Mouse (Mus musculus): Measurements from ENCODE around the gene Igfn1.

The Igfn1 gene

GRCm38 (mm10) chr1:136006292-136006748 is at the start of gene Igfn1:
Igfn1 (minus strand) TSS chr1:136006342.
- DNase-seq, result no peak

DNA sequence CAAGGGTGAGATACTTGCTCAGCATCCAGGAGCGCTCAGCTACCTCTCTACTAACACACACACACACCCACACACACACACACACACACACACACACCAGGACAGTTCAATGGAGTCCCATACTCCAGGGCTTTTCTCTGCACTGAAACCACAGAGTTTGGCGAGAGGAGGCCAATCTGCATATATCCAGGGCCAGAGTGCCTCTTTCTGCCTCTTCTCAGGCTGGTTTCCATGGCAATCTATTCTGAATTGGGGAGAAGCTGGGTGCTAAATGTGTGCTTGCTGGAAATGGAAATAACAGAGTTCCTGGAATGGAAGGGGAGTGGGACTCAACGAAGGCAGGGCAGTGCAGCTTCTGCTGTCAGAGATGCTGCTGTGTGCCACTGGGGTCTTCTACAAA is 49.6 kb upstream of the Igfn1 start:
- no peak for DNase-seq

DNA sequence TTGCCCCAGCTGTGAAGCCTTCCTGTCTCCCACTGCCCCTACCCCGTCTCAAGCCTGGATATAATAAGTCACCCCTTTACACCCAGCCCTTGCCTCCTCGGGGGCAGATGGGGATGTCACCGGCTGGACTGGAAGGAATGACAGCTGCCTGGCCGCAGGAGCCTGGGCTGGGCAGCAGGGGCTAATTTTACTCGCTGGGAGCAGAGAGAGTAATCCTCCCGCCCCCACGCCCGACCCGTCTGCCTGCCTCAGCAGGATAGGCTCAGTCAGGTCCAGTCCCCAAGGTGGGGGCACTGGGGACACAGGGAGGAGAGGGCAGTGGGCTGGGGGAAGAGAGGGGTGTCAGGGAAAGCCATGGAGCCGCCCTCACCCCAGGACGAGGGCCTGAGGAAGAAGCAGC is 46.4 kb upstream of the Igfn1 start, which contains the start of gene Cacna1s:
Gene Cacna1s (plus strand): TSS at position 204 of the 400 bp plus-strand sequence.
- DNase-seq, result no peak

DNA sequence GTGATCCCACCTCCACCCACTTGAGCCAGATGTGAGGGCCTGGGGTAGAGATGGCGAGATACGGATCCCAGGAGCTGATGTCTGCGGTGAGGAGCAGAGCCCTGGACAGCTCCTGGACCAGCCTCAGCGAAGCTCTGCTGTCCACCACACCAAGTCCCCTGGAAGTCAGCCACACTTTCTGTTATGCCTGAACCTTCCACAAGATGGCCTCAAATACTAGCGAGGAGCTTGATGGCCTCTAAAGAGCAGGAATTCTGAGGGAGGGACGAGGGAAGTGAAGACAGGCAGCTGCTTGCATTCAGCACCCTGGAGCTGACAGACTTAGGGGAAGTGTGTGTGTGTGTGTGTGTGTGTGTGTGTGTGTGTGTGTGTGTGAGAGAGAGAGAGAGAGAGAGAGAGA is 45.3 kb upstream of the Igfn1 start:
- peak; percentile 70 to 76 for DNase-seq

GRCm38 (mm10) chr1:136051013-136051315 is 44.8 kb upstream of the Igfn1 start:
- DNase-seq, result no peak

GRCm38 (mm10) chr1:136050312-136051012 is 44.3 kb upstream of the Igfn1 start, which contains the start of gene Ascl5:
Ascl5 (plus strand) TSS chr1:136050804.
- no peak for DNase-seq

DNA sequence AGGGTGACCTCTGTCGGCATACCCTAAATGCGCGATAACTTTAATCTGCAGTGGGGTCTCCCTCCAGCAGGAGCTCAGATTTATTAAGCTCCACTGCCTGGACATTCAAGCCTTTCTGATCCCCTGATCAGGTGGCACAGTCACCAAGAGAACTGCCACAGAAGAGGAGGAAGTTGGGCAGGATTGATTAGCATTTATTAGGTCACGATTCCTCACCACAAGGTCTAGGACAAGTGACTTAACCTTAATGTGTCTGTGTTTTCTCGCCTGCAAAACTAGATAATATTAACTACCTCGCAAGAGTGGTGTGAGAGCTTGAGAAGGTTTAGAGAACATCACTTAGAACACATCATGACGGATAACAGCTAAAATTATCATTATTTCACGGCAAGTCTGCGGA is 41.8 kb upstream of the Igfn1 start:
- no peak for DNase-seq

GRCm38 (mm10) chr1:136047432-136047831 is 41.3 kb upstream of the Igfn1 start:
- DNase-seq, result no peak

DNA sequence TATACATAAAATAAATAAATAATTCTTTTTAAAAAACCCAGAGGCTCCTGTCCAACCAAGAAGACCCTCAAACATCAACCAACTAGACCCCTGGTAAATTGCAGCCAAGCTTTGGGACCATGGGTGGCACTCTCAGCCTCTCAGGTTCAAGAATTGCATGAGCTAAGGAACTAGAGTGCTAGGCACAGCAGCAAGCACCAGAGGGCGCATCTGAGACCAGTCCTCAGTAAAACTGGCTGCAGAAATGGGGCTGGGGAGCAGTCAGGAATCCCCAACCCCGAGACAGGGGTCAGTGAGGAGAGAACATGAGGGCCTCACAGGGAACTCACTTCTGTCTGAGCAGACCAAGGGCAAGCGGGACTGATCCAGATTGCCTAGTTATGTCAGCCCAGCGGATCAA is 39.6 kb upstream of the Igfn1 start:
- peak; percentile 13 to 53 for DNase-seq

DNA sequence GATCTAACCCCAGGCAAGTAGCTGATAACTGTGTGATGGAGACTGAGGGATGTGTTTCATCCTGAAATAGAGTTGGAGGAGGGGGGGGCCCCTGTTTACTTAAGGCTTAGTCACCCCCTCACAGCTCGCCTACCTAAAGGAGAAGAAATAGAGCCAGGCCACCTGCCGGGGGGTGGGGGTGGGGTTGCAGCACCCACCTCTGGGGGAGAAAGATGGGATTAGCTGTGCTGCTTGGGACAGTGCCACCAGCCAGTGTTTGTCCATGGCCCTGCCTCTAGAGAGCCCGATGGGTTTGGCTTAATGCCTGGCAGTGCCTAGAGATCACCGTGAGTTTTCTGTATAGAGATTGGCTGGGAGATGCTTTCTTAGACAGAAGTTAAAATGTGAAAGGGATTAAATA is 34.7 kb upstream of the Igfn1 start:
- no peak for DNase-seq

DNA sequence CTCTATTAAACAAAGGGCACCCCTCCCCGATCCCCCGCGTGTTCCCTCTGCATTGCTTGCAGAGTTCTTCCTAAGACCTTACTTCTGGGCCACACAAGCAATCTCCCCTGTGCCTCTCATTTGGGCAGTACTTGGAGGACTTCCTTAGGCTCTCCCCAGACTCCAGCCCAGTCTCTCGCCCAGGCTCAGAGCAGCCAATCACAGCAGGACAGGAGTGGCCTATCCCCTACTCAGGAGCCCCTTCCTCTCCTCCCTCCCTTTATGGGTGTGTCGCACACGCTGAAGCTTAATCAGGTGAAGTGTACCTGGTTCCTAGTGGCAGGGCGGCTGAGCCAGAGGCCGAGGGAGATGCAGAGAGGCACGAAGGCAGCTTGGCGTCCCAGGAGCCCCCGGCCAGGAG is 34.3 kb upstream of the Igfn1 start:
- no peak for DNase-seq

DNA sequence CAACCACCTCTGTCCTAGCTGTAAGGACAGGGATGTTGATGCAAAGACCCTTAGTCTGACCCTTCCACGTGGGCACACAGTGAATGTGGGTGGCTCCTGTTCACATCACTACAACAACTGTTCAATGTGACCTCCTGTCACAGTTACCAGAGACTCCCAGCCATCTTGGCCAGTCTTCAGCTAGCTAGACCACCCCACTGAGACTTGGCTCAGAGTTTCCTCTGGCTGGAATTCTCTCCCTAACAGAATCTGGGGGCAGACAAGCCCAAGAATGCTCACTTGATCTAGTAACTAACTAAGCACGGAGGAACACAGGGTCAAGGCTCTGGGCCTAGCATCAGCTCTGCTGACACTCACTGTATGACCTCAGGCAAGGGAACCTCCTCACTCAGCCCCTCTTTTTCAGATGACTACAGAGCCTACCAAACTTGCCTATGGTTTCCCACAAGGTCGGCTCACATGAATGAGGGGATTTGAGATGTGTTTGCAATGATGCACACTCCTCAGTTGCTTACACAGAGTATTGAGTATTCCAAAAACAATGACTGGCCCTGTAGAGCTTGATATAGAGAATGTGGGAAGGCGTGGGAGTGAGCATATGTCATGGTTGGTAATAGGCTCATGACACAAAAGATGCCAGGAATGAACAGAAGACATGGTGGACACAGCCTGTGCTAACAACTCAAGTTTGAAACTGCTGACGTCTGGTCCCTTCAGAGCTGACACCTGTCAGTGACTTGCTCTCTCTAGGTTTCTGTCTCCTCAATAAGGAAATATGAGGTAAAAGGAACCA is 32.8 kb upstream of the Igfn1 start:
- DNase-seq, result no peak

DNA sequence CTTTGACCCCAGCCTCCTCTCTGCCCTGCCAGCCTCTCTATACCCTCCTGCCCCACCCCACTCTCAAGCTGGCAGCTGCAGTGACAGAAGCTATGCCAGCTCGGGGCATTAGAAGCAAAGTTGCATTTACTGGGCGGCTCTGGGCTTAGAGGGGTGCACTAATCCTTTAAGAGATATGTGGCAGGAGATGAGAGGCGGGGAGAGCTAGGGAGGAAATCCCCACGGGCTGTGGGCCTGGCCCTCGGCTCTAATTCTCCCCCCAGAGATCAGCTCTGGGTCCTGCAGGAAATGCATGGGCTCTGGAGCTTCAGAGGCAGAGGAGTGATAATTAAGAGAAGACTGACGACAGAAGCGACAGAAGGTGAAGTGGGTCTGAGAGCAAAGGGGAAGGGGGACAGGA is 26.8 kb upstream of the Igfn1 start:
- DNase-seq, result no peak

- peak; percentile 28 to 56 for DNase-seq
Measured at GRCm38 (mm10) chr1:136031697-136032096, 25.6 kb upstream of the Igfn1 start.

DNA sequence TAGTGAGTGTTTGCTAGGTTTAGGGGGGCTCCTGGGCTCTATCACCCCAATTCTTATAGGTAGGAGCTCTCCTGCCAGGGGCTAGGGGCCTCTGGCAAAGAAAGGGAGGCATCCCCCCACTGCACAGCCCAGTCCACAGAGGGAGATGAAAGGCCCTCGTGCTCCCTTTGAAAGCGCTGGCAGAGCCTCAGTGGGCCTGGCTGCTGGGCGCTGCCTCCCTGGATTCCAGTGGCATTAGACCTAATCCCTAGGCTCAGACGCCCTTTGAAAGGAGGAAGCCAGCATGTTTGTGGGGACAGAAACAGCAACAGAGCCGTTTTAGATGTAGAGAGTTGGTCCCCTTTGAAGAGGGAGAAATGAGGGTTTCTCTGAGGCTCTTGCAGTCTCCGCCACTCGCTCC is 24.1 kb upstream of the Igfn1 start:
- DNase-seq, result no peak

- peak; percentile 46 to 55 for DNase-seq
Measured at GRCm38 (mm10) chr1:136018390-136019189, 12.4 kb upstream of the Igfn1 start.

GRCm38 (mm10) chr1:136017907-136018313 is 11.8 kb upstream of the Igfn1 start:
- DNase-seq, result peak; percentile 93 to 95

- no peak for DNase-seq
Measured at GRCm38 (mm10) chr1:136017307-136017706, 11.2 kb upstream of the Igfn1 start.

GRCm38 (mm10) chr1:136014796-136015502 is 8.8 kb upstream of the Igfn1 start:
- DNase-seq, result no peak

DNA sequence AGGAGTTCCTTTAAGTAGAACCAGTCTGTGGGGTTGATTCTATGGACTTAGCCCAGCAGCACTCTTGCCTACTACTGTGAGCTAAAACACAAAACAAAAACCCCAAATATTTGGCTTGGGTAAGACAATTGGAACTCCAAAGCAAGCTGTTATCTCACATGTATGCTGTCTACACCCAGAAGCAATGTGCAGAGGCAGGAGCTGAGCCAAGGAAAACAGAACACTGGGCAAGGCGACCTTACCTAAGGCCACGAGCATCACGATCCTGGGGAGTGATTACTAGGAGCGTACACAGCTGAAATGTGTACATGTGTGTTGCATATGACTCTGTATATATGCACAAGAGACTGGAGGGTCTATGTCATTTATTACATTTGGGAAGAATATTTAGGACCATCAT is 7.4 kb upstream of the Igfn1 start:
- DNase-seq, result no peak

DNA sequence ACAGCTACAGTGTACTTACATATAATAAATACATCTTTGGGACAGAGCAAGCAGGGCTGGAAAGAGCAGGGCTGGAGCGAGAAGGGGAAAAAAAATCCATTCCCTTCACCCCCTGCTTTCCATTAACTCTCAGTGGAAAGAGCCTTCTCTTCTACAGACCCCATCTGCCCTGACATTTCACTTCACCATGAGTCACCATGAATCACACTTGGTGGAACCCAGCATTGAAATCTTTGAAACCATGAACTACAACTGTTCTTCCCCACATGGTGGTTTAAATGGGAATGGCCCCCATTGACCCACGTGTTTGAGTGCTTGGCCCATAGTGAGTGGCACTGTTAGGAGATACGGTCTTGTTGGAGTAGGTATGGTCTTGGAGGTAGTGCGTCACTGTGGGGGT is 4.1 kb upstream of the Igfn1 start:
- DNase-seq, result no peak

DNA sequence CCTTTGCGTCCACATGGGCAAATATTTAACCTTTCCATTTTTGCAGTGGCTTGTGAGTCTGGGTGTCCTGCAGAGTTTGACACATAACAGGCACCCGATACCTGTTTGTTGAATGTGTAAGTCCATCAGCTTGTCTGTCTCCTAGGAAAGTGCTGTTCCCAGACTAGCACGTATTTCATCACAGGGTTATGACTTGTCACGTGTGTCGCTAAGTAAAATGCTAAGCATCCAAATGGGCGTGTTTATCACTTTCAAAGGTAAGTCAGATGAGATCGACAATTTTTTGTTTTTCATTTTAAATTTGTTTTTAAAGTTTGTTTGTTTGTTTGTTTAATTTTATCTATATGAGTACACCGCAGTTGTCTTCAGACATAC is 2.0 kb upstream of the Igfn1 start:
- no peak for DNase-seq

Data from kidney, adult 8-10 months (tissue).